Mouse (Mus musculus): ENCODE measurements around the gene Zfp692. TPM values are rescaled to one million over a fixed set of nuclear protein-coding genes. Genes with fewer than 3 reads are reported as not detected.

Gene Zfp692
- total RNA-seq, 2 experiments from 2014 or later, result 4.1 to 5.0 TPM

DNA sequence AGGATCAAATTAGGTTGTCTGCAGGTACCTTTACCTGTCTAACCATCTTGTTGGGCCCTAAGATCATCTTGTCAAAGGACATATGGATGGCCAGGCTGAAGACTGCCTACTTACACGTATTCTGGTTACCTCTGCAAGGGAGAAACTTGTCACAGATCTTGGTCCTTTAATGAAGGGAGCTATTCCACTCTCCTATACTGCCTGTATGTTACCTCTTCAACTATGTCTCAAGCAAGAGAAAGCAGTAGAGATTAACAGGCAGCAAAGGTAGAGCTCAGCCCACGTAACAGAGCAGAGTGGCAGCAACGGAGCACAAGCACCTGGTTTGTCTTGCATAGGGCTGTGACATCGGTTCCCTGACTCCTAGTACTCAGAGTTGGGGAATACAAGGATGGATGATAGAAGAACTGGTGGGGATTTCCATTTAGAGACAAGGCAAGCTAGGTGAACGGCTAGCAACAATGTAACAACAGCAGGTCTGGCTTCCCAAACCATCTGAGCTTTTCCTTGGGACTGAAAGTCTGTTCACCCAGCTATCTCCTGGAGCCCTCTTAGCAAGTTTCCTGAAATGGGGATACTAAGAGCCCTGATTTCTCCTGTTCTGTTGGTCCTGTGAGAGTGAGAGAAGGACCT is 8.8 kb downstream of the Zfp692 start:
- H3K27ac ChIP-seq, result no peak overlapping the region
- no peak for TF ChIP-seq CTCF (IDR thresholded peaks at IDR 0.05)
- intact Hi-C loops (cut with DNase I), result no loop called here
- DNase-seq, result no peak
- H3K4me3 ChIP-seq, result no peak overlapping the region

- Histone ChIP-seq H3K27ac (no peak overlapping the region), H3K4me3 (no peak overlapping the region)
- TF ChIP-seq CTCF (IDR thresholded peaks at IDR 0.05), result no peak
- intact Hi-C loops (cut with DNase I), result no loop called here
- DNase-seq, result no peak
Measured at GRCm38 (mm10) chr11:58316344-58316743, 9.5 kb downstream of the Zfp692 start.

- intact Hi-C loops (cut with DNase I), result no loop called here
- TF ChIP-seq CTCF (IDR thresholded peaks at IDR 0.05), result no peak
- DNase-seq, result no peak
- Histone ChIP-seq H3K4me3 (no peak overlapping the region), H3K27ac (no peak overlapping the region)
Measured at GRCm38 (mm10) chr11:58316768-58317390, 10.0 kb downstream of the Zfp692 start.

DNA sequence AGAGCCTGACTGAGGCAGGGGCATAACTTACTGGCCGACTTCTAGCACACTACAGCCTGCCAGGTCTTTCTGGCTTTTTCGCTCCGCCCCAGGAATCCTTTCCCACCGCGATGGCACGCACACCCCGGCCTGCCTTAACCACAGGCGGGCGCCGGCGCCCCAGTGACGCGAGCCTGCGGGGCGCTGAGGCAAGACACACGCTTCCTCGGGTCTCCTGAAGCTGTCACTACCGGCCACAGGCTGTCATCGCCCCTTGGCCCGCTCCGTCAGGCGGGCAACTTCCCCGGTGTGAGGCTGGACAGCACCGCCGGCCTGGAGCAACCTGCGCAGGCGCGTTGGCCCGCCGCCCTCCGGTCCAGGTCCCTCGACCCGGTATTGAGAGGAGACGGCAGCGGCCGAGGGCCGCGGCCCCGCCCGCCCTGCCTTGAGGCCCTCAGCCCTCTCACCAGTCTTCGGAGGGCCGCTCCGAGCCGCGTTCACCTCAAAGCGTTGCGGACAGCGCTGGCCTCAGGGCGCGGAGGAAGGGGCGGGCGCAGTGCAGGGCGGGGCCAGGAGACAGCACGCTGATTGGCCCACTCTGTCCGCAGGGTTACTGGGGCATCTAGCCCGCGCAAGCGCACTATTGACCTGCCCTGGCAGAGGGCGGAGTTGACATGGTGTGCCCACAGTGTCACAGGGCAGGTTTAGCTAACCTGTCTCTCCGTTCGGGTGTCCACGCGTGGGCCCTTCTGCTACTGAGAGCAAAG is 16.1 kb downstream of the Zfp692 start:
- Histone ChIP-seq H3K27ac (peak overlapping the region; percentile 98), H3K4me3 (peak overlapping the region; percentile 93)
- no peak for TF ChIP-seq CTCF (IDR thresholded peaks at IDR 0.05)
- DNase-seq, result peak; percentile 99
- intact Hi-C loops (cut with DNase I), result loop anchor here (10.0 kb wide), 1 partner anchor 218 kb away; the partner anchor contains the start of gene Cnot8

GRCm38 (mm10) chr11:58323570-58324340 is 16.9 kb downstream of the Zfp692 start:
- DNase-seq, result no peak
- Histone ChIP-seq H3K4me3 (peak overlapping the region; percentile 93), H3K27ac (peak overlapping the region; percentile 98)
- intact Hi-C loops (cut with DNase I), result loop anchor here (10.0 kb wide), 1 partner anchor 219 kb away; the partner anchor contains the start of gene Cnot8
- TF ChIP-seq CTCF (IDR thresholded peaks at IDR 0.05), result no peak

GRCm38 (mm10) chr11:58324614-58325229 is 17.9 kb downstream of the Zfp692 start:
- DNase-seq, result no peak
- no peak for TF ChIP-seq CTCF (IDR thresholded peaks at IDR 0.05)
- no peak overlapping the region for H3K4me3 ChIP-seq
- intact Hi-C loops (cut with DNase I), result loop anchor here (10.0 kb wide), 1 partner anchor 220 kb away; the partner anchor contains the start of gene Cnot8
- no peak overlapping the region for H3K27ac ChIP-seq

GRCm38 (mm10) chr11:58326781-58327180 is 19.9 kb downstream of the Zfp692 start:
- no peak overlapping the region for H3K4me3 ChIP-seq
- TF ChIP-seq CTCF (IDR thresholded peaks at IDR 0.05), result peak; percentile 33; the same call in 1 of the 2 replicates
- intact Hi-C loops (cut with DNase I), result loop anchor here (10.0 kb wide), 1 partner anchor 222 kb away; the partner anchor contains the start of gene Cnot8
- no peak for DNase-seq
- H3K27ac ChIP-seq, result no peak overlapping the region

- Histone ChIP-seq H3K27ac (peak overlapping the region; percentile 96), H3K4me3 (peak overlapping the region; percentile 91)
- peak; percentile 4; the same call in 1 of the 2 replicates for TF ChIP-seq CTCF (IDR thresholded peaks at IDR 0.05)
- no peak for DNase-seq
- intact Hi-C loops (cut with DNase I), result loop anchor here (1.0 to 10.0 kb wide), 2 partner anchors 28 to 225 kb away; partner anchors contain the start of gene Cnot8
Measured at GRCm38 (mm10) chr11:58329906-58330275, 23.0 kb downstream of the Zfp692 start.

DNA sequence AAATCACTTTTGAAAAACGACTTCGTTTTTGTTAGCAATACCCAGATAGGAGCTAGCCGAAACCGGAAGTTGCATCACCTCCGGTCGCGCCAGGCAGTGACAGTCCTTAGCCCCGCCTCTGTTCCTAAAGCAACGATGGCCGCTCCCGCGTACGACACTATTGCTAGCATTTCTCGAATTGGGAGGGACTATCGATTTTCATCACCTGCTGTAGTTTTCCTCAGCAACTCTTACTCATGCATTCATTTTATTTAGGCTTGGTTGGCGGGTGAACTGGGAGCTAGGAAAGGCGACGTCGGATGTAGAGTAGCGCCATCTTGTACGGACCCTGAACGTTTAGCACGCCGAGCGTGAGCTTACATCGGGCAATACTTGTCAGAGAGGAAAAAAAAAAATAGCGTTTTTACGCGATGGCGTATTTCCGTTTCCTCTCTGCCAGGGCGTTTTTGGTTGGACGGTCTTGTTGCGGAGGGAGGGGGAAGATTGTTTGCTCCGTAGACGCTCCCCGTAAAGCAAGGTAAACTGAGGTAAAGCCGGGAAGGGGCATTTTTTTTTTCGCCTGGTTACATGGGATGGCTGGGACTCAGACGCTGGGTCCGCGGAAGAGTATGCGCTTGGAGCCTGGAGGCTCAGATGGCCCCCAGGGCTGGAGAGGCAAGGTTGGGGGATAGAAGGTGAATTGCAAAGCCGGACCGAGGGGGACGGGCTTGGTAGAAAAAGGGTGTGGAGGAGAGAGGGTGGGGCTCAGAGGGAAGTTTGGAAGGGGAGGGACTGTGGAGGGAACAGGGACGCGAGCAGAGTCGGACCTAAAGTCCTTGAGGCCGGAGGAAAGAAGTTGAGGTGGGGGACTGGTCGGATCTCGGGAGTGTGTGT is 23.6 kb downstream of the Zfp692 start, which contains the start of the genes Zfp672 and Sh3bp5l:
Gene Zfp672, minus strand, starts transcription at position 64 of the 873 bp plus-strand sequence.
Gene Sh3bp5l, plus strand, starts transcription at position 449 of the 873 bp plus-strand sequence.
- intact Hi-C loops (cut with DNase I), result loop anchor here (1.0 kb wide), 1 partner anchor 28 kb away; no protein-coding TSS in a partner anchor
- peak within 1 kb of the TSS; percentile 96 for H3K27ac ChIP-seq
- TF ChIP-seq CTCF (IDR thresholded peaks at IDR 0.05), result no peak
- peak within 1 kb of the TSS; percentile 91 for H3K4me3 ChIP-seq
- peak; percentile 93 for DNase-seq

DNA sequence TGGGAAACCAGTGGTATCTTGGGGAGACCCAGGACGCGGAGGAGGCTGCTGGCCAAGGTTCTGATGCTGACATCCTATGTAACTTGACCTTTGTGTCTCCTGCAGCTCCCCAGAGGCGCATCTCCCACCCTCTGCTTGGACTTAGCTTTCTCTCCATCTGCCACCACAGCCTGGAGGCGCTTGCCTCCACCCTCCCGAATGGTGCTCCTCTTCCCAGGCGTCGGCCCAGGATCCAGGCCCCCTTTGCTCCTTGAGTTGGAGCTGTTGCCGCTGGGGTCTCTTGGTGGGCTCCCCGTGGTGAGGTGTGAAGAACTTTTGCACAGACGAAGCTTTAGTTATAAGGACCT is 24.3 kb downstream of the Zfp692 start:
- intact Hi-C loops (cut with DNase I), result no loop called here
- no peak for TF ChIP-seq CTCF (IDR thresholded peaks at IDR 0.05)

GRCm38 (mm10) chr11:58331546-58331945 is 24.7 kb downstream of the Zfp692 start:
- intact Hi-C loops (cut with DNase I), result no loop called here
- no peak for DNase-seq
- peak overlapping the region; percentile 91 for H3K4me3 ChIP-seq
- H3K27ac ChIP-seq, result peak overlapping the region; percentile 96
- TF ChIP-seq CTCF (IDR thresholded peaks at IDR 0.05), result no peak

More for the DNA sequence above, 24.3 kb downstream of the Zfp692 start:
- DNase-seq, result no peak
- peak overlapping the region; percentile 96 for H3K27ac ChIP-seq
- peak overlapping the region; percentile 91 for H3K4me3 ChIP-seq

All from gastrocnemius, adult 2 months (tissue).